Mouse (Mus musculus) embryo, embryonic 10 days (tissue): ENCODE data around the gene Tyw1.

Source experiments
- DNase-seq: peaks from one replicate; pipeline ENCODE4 v3.0.0-alpha.2; 2015; ENCODE audit warnings: low spot score

The Tyw1 gene

DNA sequence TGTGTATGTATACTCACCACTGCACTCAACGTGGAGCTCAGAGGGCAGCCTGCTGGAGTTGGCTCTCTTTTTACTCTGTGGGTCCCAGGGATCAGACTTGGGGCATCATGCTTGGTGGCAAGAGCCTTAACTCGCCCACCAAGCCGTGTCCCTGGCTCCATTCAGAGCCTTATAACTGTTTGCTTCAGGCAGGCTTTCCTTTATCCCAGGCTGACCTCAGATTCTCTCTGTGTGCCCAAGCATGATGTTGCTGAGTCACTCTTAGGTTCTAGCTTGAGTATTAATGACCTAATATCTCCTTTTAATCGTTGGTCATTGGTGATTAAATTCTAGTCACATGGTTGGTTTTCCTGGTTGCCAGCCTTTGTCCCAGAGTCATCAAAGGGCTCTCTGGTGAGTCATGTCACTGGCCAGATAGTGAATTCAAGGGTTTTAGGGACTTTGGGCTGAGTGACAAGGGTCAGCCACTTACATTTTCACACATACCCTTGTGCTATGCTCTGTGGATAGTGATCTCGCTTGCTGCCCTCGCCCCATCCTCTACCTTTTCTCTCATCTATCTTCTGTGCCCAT is 9.1 kb downstream of the Tyw1 start:
- no peak for DNase-seq

DNA sequence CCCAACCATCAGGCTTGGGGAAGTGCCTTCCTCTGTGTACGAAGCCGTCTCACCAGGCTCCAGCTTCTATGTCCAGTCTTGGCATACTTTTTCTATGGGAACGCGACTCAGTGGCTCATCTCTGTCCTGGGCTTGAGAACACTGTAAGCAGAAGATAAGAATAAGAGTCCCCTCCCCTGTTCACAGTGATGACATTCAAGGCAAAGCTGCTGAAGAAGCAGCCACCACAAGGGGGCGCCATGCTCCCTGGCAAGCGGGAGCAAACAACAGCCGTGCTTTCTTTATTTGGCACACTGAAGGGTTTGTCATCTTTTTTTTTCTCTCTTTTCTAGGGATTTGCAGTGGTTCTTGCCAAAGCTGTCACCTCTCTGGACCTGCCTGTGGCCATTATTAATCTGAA is 11.2 kb downstream of the Tyw1 start:
- DNase-seq: peak; percentile 35

DNA sequence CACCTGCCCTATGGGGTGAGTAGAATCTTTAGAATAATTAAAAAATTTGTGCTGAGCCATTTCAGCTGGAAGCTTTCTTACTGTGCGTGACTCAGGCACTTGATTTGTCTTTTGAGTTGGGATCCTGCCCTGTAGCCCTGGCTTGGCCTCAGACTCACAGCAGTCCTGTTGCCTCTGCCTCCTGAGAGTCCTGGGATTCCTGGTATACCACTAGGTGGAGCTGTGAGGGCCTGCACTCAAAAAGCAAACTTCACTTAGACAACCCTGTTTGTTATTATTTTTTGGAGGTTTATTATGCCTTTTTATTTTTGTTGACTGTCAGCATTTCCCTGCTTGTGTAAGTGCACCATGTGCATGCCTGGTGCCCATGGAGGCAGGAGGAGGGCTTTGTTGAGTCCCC is 11.9 kb downstream of the Tyw1 start:
- DNase-seq: peak; percentile 31

DNA sequence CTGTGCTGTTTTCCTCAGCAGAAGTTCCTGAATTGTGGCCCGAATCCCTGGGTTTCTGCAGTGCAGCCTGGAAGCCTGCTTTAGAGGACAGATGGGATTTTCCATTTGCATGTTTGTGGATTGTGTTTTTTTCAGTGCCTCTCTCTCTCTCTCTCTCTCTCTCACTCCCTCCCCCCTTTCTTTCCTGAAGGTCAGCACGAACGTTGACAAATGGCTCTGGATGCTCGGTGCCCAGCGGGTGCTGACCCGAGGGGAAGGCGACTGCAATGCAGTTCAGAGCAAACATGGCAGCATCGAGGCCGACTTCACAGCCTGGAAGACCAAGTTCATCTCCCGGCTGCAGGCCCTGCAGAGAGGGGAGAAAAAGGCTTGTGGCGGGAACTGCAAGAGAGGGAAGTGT is 13.6 kb downstream of the Tyw1 start:
- DNase-seq: no peak

DNA sequence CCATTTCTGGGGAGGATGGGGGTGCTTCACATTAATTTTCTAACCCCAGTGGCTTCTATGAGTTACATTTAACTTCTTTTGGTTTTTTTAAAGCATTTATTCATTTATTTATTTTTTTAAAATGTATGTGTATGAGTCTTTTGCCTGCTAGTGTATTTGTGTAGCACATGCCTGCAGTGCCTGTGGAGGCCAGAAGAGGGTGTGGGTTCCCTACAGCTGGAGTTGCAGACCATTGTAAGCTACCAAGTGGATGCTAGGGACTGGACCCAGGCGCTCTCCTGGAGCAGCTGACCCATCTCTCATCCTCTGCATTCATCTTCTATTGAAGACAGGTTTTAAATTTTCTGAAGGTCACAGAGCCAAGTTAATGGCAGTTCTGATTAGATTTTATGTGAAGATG is 16.9 kb downstream of the Tyw1 start:
- DNase-seq: no peak

DNA sequence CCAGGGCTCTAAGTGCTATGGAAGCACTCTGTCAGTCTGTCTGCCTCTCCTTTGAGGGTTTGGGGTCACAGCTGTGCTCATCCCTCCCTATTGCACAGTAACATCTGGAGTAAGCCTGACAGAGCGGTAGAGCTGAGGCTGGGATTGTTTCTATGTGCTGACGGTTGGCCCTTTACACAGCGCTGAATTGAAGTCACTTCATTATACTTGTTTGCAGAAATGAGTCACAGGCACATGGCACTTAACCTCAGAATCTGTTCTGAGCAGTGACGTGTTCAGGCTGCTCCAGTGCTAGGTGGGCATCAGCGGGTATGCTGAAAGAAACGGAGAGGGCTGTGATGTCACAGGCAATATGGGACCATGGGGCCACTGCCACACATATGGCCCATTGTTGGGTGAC is 17.6 kb downstream of the Tyw1 start:
- DNase-seq: no peak

DNA sequence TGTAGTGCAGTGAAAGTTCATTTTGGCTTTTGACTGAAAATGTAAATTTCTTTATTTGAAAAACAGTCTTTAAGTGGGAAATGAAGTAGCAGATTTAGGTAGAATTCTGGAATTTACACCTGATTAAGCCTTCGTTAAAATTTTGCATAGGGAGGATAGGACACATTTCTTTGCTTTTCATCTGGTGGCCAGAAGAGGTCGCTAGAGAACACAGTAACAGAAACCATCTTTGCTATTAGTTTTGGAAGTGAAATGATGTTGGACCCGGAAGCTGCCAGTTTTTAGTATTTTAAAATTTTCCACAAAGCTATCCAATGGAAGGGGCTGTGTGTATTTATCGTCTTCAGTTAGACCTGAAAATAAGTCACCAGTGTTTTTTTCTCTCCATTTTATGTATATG is 20.1 kb downstream of the Tyw1 start:
- DNase-seq: peak; percentile 57

DNA sequence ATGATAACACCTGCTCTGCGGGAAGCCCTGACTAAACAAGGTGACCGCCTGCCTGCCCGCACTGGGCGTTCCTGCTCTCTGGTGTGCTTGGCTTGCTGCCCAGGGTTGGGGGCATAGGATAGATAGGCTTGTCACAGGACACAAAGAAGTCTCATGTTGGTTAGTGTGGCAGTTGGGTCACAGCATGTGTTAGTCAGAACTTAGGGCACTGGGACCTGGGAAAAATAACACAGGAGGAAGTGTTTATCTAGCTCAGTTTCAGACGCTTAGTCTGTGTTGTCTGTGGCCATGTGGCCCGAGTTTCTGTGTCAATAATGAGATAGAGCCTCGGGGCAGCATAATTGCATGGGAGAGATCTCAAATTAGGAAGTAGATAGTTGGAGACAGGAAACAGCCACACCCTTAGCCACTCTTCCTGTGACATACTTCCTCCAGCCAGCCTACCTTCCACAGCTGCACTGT is 22.6 kb downstream of the Tyw1 start:
- DNase-seq: no peak

DNA sequence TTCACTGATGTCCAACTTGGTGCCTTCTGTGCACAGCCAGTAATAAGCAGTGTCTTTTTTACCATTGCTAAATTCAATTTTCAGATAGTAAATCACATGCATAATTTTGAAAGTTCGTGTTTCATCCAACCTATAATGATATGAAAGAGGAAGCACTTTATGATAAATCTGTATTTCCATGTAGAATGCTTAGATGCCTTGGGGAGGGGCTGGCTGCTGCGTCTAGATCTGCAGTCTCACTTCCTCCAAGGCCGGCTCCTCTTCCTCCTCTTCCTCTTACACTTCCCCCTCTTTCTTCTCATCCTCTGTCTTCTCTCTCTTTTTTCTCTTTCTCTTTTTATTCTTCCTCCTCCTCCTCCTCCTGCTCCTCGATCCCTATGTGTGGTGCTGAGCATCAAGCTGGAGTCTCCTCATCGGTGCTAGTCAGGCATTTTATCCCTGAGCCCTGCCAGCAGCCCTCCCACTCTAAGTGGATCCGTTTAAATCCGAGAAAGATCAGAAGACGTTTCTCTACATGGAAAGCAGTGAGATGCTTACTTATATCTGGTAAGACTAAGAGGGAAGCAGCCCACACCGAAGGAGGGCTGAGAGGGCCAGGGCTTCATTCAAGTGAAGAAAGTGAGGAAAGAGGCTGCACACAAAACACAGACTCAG is 27.8 kb downstream of the Tyw1 start:
- DNase-seq: no peak

DNA sequence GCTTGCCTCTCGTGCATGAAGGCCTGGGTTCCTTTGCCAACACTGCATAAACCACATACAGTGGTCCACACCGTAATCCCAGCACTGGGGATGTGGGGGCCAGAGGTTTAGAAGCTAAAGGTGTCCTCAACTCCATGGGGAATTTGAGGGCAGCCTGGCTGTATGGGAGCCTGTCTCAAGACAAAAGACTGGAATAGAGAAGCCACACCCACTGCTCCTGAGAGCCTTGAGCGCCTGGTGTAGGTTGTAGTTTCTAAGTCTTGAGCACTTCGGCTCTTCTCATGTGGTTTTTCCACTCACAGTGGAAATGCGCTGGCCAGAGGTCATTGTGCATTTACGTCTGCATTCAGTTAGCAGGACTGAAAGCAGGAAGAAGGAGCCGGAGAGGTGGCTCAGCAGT is 32.7 kb downstream of the Tyw1 start:
- no peak for DNase-seq

DNA sequence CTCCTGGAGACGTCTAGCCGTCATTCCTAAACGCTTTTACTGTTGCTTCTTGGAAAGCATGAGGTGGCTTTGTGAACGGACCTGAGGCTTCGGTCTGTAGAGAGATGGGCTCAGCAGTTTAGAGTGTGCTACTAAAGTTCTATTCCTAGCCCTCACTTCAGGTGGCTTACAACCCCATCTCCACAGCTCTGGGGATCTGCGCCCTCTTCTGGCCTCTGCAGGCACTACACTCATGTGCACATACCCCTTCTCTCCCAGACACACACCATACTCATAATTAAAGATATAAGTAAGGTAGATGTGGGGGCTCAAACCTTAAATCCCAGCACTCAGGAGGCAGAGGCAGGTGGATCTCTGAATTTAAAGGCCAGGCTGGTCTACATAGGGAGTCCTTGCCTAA is 34.8 kb downstream of the Tyw1 start:
- no peak for DNase-seq

DNA sequence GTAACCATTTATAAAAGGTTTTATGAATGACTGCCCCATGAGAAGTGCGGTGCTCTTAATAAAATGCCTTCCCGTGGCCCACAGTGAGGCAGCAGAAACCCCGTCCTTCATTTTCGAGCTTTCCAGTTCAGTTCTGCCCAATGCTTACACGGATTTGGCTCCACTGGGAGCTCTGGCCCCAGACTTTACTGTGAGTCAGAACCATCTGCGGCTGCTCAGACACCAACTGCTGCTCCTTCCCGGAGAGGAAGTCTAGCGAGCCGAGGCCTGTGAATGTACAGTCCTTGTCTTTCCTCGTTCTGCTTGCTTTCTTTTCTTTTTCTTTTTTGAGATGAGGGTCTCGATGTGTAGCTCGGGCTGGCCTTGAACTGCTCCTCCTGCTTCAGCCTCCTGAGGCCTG is 35.4 kb downstream of the Tyw1 start:
- no peak for DNase-seq

DNA sequence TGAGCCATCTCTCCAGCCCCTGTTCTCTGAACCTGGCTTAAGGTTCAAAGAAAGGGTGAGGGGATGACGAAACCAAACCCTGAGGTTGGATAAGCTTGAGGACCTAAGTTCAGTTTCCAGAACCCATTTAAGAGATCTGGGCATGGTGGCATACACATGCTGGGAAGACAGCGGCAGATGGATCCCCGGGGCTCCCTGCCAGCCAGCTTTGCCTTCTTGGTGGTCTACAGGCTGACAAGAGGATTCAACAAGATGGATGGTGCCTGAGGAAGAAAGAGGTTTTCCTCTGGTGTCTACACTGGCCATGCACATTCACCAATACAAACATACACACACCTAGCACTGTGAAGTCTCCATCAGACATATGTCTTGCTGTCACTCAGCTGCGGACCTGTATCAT is 37.6 kb downstream of the Tyw1 start:
- no peak for DNase-seq

DNA sequence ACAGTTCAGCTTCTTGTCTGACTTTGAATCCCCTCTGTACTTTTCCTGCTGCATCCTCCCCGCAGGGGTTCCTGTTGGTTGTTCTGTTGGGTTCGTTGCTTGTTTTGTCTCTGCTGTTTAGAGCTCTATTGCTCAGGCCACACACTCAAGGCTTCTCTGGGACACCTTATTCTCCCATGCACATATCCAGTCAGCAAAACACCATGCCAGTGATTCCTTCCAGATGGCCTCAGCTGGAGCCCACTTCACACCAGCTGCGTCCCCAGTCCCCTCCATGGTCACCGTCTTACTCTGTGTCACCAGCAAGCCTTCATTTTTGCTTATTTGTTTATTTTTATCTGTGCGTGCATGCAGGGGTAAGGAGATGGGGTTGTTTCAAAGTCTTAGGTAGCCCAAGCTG is 38.5 kb downstream of the Tyw1 start:
- DNase-seq: no peak

DNA sequence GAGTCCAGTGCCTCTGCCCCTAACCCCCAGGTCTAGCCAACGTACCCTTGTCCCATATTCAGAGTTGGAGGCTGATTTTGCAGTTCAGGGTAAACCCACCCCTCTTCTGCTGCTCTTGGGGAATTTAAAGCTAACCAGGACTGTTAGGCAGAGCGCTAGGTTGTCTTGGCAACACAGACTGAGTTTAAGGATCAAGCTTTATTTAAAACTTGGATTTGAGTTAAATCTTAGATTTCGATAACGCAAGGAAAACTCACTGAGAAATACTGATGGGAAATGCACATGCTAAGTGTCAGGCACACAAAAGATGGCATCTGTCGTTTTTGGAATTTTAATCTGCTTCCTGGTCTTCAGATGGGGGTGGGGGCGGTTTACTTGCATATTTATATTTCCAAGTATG is 39.2 kb downstream of the Tyw1 start:
- DNase-seq: no peak

DNA sequence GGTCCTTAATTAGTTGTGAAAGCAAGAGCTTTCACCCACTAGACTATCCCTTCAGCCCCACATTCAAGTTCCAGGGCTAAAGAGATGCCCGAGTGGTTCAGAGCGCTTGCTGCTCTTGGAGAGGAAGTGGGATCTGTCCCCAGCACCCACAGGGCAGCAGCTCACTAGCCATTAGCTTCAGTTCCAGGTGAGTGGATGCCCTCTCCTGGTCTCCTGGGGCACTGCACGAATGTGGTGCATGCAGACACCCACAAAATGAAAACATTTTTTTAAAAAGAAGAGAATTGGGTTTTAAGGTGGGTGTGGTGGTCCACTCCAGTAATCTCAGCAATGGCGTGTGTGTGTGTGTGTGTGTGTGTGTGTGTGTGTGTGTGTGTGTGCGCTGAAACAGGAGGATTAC is 40.7 kb downstream of the Tyw1 start:
- no peak for DNase-seq

DNA sequence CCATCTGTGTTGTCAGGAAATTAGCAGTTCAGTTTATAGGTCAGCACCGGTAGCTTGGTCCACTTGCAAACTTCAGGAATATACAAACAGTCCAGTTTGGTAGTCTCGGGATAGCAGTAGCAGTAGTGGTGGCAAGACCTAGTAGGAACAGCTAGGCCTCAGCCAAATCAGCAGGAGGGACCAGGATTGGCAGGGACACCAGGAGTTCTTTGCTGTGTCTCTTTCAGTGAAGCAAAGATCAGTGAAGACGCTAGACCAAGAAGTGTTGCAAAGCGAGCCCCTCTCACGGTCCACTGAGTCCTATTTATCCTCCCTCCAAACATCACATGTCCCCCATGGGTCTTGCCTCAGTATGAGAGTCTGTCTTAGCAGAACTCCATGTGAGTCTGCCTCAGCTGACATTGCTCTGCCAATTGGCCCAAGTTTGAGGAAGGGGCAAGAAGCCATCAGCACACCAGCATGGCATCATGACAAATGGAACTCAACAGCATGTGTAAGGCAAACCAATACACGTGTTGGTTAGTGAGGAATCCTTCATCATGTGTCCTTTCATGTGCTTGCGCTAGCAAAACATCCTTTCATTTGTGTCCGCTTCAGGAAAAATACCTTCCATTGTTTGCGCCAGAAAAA is 43.5 kb downstream of the Tyw1 start:
- no peak for DNase-seq

DNA sequence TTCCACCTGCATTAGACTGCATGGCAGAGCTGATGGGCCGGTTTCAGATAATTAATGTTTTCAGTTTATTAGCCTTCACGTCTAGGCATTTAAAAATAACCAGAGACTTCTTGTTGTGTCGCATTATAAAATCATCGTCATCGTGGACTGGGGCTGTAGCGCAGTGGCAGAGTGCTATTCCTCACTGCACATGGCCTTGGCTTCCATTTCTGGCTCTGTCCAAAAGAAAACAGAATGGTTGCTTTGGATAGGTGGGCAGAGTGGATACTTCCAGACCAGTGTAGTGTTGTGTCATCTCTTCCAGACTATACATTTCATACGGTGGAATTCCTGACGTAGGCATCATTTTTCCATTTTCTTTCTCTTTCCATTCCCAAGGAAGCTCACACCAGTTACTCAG is 44.1 kb downstream of the Tyw1 start:
- no peak for DNase-seq

DNA sequence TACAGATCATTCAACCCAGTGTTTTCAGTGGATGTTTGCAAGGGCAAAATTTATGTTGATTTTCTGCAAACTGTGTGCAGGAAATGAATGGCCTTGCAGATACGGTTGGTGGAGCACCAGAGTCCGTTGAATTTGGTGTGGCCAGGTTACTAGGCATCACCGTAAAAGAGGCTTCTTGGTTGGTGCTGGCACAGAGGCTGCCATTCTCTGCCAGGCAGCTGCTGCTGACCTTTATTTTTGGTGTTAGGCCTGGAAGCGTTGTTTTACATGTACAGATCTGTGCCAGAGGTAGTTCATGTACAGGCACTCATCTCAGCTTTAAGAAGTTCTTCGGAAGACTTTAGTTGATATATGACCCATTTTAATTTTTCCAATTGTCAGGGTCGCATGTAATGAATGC is 48.2 kb downstream of the Tyw1 start:
- DNase-seq: no peak

DNA sequence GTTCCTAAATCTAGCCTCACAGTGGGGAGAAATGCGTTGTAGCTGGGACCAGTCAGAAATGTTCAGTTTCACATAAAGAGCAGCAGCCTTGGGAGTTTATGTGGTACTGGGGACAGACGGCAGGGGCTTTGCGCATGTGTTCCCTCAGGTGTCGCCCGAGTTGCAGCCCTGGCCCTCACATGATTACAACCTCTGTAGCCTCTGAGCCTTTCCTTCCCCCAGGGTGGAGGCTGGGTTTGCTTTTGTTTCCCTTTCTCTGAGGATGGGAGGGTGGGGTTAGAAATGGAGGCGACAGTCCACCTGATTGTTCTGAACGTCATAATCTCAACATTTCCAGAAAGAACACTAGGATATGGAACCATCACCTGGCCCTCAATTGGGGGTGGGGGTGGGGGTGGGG is 52.5 kb downstream of the Tyw1 start:
- no peak for DNase-seq

DNA sequence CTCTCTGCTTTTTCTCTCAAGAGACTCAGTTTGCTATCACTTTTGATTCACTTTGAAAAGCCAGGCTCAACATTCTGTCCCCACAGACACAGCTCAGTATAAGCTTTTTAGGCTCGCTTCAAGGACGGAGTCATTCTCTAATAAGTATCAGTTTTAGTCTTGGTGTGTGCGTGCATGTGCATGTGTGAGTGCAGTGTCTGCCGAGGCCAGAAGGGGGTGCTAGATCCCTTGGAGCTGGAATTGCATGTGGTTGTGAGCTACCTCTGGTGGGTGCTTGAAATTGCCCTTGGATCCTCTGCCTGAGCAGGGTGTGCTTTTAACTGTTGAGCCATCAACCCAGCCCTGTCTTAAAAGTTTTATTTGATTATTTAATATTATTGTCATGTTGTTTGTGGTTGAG is 54.7 kb downstream of the Tyw1 start:
- no peak for DNase-seq

DNA sequence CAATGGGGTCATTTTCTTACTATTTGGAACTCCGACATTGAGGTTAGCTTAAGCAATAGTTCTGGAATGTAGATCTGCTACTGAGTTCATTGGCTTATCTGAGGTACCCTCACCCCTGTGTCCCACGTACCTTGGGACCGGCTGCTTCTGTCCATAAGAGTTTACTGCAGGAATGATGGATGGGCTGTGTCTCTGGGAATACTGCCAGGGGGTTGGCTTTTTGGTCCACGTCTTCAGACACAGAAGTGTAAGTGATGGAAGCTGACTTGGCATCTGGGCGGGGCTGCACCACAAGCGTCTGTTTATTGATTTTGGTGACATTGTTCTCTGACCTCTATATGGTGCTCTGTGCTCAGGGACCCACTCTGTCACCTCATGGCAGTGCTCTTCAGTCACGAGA is 55.4 kb downstream of the Tyw1 start:
- no peak for DNase-seq

DNA sequence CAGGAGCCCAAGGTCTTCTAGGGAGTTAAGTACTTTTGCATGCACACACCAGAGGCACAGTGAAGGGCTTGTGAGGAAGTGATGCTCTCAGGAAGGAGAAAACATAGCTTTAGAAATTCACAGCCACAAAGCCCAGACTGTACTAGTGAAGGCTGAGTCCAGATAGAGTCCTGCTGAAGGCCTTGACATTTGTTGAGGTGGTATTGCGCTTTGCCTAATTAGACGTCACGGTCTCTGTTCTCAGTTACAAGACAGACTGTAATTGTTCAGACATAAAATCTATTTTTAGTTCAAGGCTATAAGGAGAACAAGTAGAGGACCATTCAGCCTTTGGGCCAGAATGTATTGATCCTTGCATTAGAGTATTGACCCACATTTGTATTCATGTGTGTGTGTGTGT is 58.1 kb downstream of the Tyw1 start:
- no peak for DNase-seq

DNA sequence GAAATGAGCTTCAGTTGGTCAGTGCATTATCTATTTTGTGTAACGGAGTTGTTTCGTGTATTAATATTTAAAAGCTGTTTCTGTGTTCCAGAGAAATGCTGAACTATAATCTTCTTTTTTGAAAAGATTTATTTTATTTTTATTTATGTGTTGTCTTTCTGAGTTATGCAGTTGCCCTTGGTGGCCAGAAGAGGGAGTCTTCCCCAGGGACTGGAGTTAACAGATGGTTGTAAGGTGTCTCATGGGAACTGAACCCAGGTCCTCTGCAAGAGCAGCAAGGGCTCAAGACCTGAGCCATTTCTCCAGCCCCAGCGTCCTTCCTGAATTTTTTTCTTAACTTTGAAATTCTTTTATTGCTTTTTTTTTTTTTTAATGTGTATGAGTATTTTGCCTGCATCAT is 59.5 kb downstream of the Tyw1 start:
- DNase-seq: no peak
